Mouse (Mus musculus): Measurements from ENCODE around the gene Actn3.
"Not testable (repeated sequence)": the region's sequence is repeated elsewhere in the genome, so short reads cannot be mapped to it uniquely, and the experiment has no call there.

Actn3 gene

DNA sequence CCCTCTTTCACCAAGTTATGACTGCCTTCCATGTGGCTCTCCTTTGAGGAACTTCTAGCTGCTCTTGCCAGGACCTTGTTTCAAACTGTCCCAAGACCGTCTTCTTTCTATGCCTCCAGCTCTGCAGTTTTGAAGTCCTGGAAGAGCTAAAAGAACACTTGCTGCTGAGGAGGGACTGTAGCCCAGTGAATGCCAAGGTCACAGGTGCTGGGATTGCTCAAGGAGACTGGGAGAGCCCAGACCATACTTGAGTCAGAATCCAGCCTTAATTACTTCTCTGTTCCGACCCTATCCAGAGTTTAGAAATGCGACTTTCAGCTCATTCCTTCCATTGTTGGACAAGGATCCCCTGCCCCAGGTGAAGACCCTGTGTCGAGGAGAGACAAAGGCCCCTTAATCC, 21.8 kb downstream of the Actn3 start:
- DNase-seq, result no peak

DNA sequence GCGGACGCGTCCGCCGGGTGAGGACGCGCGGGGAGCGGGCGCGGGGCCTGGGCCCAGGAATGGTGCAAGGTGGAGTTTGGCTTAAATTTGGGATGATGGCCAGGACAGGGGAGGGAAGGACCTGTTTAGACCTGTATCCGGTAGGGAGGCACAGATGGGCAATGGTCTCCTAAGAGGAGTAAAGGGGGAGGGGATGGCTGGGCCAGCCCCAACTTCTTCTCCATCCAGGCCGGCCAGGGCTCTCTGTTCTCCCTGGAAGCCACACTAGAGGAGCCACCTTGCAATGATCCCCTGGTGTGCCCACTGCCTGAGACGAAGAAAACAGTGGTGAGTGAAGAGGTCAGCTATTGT, 22.3 kb downstream of the Actn3 start:
- no peak for DNase-seq

DNA sequence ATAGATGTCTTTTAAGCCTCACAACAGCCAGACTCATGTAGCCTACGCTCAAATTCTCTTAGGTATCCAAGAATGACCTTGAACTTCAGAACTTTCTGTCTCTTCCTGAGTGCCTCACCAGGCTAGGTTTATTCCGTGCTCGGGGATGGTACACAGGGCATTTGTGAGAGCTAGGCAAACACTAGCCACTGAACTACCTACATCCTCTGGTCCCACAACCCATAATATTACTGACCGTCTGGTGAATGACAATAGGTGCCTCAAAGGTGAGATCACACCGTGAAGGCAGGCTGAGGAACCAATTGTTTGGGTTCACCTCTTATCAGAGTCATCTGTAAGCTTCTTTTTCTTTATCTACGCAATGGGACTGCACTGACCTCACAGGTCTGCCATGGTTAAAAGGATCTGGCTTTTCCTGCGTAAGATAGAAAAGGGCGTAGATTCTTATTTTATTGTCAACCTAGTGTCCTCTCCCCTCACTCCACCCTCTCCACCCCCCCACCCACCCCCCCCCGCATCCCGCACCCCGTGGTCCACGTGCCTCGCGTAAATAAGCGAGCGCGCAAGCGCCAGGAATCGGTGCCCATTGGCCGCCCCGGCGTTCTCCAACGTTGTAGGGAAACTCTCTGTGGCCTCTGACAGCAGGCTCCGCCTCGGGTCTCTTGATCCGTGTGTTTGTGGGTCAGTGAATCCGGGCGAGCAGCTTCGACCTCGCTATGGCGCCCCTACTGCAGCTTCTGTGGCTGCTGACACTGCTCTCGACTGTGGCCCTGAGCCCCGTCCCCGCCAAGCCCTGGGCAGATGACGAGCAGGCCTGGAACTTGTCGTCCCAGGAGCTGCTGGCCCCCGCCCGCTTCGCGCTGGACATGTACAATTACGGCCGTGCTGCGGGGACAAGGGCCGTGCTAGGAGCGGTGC, 22.9 kb downstream of the Actn3 start, which contains the start of gene Ctsf:
TSS of gene Ctsf (plus strand) at position 579 of the 918 bp plus-strand sequence.
- DNase-seq, result peak; percentile 92

DNA sequence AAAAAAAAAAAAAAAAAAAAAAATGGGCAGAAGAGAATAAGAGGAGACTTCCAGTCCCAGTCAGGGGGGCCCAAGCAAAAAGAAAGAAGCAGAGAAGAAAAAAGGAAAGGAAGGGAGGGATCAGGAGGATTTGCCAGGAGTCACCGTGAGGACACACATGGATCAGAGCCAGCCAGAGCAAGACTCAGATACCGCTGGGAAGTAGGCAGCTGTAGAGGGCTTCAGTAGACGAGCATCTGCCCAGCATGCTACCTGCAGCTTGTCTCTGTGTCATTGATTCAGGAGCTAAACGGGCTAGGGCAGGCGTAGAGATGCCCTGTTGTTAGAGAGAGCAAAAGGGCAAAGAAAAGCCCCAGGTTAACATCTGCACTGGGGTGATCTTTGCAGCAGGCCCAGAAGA, 27.4 kb downstream of the Actn3 start:
- DNase-seq, result no peak

DNA sequence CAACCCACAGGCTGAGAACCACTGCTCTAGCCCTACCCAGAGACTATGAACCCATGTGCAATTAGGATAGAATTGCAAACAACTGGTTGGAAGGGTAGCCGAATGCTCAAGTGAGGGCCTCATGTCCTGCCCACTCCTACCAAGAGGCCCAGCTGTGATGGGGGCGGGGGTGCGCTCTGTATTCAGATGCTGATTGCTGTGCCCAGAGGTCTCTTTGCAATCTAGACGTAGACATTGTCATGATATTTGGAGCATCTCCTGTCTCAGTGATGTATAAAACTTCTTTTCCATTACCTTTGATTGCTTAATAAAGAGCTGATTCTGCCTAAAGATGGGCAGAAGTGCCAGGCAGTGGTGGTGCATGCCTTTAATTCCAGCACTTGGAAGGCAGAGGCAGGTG, 27.9 kb downstream of the Actn3 start:
- no peak for DNase-seq

DNA sequence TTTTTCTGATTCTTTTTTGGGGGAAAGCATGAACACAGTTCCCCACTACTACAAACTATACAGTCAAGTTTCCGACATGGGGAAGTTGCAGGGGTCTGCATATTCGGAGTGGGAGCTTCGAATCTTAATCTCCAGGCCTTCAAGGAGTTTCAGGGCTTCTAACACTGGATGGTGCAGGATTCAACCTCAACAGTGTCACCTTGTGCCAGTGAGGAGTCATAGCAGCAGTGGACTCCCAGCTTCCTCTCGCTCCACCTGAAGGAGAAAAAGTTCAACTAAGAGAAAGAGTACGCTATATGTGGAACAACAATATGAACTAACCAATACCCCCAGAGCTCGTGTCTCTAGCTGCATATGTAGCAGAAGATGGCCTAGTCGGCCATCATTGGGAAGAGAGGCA, 30.2 kb downstream of the Actn3 start:
- no peak for DNase-seq

DNA sequence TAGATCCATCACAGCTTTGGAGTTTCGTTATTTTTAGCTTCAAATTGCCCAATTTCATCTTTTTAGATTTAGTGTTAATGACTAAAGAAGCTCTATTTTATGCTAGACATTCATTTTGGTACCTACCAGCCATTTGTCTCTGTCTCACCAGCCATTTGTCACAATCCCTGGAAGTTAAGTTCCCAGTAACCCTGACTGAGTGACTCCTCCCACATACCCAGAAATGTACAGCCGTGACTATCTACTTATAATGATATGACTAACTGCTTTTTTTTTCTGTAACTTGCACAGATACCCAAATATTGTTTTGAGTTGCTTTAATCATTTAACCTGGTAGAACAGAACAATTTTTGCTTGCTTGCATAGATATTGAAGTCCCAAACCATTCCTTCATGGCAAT, 31.9 kb downstream of the Actn3 start:
- no peak for DNase-seq

DNA sequence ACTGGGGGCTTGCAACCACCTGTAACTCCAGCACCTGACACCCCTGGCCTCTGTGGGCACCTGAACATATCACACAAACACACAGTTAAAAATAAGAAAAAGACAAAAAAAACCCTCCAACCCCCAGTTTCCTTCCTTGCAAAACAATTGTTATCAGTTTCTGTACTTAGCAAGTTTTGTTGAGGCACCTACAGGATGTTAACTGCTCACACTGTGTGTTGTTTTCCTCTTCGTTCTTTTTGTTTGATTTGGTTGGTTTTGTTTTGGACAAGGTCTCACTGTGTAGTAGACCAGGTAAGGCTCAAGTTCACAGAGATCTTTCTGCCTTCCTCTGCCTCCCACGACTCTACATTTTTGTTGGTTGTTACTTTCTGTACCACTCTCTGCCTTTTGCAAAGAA, 35.1 kb downstream of the Actn3 start:
- DNase-seq, result no peak

DNA sequence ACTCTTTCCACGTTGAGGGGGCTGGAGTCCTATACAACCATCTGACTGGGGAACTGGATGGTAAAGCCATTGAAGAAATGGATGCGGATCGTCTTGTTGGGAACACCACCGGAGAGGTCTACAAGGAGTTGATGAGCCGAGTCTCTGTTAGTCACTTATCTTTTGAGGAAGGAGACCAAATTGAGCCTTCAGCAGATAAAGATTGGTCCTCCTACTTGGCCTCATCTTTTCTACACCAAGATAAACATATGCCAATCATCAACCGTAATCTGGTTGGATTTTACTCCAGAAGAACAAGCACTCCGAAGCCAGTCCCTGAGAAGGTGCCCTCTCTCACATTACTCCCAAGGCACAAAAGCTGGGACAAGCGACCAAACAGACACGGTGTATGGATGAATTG, 36.9 kb downstream of the Actn3 start:
- DNase-seq, result no peak

DNA sequence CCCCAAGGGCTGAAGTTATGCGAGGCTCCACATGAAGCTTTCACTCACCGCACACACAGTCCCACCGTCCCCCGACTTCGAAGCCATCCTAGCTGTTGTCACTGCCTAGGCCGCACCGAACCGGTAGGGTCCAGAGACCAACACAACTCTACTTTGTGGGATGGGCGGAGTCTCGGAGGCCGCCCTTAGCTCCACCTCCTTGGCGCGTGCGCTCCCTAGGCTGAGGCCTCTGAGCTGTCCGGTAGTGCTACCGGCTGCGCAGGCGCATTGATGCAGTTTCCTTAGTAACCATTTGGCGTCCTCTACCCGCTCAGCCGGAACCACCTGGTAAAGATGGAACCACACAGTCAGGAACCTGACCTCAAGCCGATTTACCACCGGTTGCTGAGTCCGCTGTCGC, 38.6 kb downstream of the Actn3 start, which contains the start of the genes Ccs and Ccdc87:
TSS of gene Ccs (minus strand) at position 184 of the 400 bp plus-strand sequence.
TSS of gene Ccdc87 (plus strand) at position 218 of the 400 bp plus-strand sequence.
- DNase-seq, result peak; percentile 97

DNA sequence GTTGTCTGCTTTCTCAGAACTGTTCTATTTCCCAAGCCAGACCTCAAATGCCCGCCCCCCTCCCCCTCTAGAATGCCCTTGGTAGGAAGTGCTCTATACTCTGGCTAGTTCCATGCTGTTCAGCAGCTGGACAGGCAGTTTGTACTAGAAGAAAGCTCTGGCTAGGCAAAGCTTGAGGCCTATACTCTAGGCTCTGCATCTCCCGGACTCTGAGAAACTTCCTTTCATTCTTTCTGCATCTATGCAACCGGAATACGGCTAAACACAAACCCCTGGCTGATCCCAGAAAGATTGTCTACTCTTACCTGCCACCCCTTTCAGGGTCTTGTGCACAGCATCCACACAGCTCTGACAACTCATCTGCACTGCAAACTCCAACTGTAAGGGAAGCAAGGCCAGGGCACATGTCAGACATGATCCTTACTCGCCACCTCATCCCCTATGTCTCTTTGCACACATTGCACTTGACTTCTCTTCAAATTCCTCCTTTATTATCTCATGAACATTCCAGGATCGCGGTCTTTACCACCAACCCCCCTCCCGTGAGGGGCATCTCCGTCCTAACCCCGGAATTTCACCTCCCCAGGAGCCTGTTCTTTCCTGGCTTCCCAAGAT, 39.1 kb downstream of the Actn3 start:
- DNase-seq, result no peak

DNA sequence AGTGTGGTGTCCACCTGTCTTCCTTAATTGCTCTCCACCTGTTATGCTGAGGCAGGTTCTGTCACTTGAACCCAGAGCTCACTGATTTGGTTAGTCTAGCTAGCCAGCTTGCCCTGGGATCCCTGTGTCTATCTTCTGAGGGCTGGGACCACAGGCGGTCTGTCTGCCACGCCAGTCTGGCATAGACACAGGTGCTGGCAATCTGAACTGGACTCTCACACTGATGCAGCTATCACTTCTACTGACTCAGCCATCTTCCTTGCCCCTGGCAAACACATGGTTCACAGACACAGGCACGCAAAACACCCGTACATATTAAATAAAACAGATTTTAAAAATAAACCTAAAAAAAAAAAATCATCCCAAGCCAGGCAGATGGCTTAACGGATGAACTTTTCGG, 40.7 kb downstream of the Actn3 start:
- DNase-seq, result no peak

DNA sequence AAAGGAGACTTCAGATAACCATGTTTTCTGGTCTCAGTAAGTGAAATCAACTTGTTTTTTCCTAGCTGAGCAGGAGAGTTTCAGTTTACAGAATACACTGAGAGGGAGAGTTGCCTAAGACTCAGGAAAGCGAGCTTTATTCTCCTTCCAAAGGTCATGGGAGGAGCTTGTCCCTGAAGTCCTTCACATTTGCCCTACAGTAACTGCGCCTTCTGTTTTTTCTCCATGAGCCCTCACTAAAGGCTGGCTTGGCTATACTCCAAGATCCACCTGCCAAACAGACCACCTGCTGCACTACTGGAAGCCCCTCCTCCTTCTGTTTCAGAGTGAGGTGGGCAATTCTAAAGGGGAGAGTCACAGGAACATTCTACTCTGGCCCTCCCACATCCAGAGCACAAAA, 41.6 kb downstream of the Actn3 start:
- no peak for DNase-seq

DNA sequence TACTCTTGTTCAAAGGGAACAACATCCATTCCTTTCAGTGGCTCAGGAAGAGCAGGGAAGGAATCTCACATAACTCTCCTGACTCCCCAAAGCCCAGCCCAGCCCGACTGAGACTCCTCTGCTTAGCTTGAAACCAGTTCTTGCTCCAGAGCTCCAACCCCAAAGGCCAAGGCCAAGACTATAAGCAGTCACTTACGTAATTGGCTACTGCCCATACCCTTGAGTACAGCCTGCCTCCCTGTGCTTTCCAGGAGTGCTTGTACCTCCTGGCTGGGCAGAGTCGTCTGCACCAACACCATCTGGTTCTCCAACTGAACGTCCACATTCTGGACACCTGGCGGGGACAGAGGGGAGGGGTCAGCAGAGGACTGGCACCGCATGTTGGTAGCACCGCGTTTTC, 43.7 kb downstream of the Actn3 start:
- DNase-seq, result no peak

DNA sequence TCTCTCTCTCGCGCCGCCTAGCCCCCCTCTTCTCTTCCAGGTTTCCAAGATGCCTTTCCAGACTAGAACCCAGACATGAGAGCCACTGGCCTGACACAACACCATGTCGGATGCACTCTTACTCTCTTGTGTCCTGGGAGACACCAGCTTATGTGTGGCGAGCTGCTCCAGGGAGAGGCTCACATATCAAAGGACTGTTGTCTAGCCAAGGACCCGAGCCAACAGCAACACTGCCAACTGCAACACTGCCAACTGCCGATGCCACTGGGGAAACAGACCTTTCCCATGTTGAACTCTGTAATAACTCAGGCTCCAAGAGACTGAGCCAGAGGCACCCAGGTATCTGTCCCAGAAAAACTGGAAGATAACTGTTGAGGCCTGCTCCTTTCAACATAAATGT, 48.6 kb downstream of the Actn3 start:
- DNase-seq, result peak; percentile 25

DNA sequence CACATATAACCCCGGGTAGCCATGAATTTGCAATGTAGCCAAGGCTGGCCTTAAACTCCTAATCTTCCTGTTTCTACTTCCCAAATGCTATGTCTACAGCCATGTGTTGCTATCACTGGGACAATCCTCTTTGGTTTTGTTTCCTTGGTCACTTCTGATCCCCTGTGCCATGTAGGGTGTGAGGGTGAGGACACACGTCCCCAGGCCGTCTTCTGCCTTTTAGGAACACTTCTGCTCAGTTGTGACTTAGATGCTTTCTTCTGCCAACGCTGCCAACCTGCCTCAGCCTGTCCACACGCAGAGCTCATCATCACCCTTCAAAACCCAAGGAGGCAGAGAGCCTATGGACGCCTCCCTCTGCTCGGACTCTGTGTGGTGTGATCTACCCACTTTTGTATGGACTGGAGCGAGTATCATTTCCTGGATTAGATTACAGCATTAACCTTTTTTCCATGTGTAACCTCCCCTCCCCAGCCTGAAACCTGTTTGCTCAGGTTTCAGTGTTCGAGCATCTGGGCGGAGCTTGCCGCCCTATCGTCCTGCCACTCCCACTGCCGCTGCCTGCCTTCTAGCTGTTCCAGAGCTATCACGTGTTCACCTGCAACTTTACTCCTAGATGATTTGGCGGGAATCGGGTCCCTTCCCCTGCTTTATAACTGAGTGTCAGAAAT, 49.1 kb downstream of the Actn3 start:
- no peak for DNase-seq

DNA sequence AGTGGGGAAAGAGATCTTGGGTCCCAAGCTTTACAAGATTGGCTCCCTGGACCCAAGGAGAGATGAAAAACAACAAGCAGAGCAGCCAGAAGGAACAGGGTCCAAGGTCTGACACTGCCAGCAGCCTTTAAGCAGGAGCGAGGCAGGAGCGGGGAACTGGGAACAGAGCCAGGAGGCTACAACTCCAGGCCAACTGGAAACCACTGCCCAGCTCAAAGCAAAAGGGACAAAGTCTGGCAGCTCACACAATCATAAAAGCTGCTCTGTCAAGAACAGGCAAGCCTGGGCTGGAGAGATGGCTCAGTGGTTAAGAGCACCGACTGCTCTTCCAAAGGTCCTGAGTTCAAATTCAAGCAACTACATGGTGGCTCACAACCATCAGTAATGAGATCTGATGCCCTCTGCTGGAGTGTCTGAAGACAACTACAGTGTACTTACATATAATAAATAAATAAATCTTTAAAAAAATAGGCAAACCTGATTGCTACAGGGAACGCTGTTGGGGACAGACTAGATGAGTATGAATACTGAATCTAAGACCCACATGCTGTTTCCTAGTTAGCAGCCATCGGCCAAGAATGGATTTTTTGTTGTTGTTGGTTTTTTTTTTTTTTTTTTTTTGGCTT, 56.9 kb downstream of the Actn3 start:
- peak; percentile 66 for DNase-seq

DNA sequence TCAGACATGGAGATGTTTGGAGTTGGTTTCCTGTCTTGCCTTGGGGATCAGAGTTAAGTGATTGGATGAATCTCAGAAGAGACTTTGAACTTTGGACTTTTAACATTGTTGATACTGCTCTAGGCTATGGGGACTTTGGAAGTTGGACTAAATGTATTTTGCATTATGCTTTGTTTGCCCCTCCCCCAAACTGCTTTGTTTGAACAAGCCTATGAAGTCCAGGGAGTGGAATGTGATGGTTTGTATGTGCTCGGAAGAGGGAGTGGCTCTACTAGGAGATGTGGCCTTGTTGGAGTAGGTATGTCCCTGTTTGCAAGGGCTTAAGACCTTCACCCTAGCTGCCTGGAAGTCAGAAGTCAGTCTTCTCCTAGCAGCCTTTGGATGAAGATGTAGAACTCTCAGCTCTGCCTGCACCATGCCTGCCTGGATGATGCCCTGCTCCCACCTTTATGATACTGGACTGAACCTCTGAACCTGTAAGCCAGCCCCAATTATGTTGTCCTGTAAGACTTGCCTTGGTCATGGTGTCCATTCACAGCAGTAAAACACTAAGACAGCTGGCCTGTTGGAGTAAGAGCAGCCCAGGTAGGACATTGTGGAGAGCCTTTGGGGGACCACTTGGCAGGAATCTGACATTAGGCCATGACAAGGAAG, 60.4 kb downstream of the Actn3 start:
- no peak for DNase-seq

DNA sequence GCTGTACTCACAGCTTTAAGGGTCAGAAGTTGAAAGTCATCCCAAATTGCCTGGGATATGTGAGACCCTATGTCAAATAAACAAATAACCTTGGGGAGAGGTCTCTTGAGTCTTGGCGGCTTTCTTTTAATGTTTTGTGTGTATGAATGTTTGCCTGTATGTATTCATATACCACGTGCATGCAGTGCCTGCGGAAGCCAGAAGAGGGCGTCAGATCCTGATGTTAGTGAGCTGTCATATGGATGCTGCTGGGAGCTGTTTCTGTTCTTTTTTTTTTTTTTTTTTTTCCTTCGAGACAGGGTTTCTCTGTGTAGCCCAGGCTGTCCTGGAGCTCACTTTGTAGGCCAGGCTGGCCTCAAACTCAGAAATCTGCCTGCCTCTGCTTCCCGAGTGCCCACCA, 64.7 kb downstream of the Actn3 start:
- DNase-seq, result no peak

DNA sequence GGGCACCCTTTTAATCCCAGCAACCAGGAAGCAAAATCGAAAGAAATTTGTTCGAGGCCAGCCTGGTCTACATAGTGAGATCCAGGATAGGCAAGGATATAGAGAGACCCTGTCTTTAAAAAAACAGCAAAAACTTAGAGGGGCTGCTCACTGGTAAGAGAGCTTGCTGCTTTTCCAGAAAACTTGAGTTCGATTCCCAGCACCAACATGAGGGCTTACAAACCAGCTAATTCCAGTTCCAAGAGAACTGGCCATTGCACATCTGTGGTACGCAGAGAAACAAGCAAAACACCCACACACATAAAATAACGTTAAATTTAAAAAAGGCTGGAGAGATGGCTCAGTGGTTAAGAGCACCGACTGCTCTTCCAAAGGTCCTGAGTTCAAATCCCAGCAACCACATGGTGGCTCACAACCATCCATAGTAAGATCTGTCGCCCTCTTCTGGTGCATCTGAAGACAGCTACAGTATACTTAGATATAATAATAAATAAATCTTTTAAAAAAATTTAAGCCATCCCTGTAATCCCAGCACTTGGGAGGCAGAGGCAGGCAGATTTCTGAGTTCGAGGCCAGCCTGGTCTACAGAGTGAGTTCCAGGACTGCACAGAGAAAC, 65.3 kb downstream of the Actn3 start:
- DNase-seq, result not testable (repeated sequence)

DNA sequence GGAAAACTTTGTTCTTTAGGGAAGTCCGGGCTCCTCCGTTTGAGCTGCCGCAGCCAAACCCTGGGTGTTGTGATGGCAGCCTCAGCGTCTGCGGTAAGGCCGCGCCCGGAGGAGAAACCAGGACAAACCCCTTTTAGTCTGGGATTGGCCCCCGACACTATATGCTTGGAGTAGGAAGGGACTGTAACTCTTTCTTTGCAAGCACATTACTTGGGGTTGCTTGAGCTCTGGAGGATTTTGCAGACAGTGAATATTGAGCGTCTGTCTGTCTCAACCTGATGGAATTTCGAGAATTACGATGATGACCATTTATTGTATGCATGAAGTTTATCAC, 65.8 kb downstream of the Actn3 start:
- no peak for DNase-seq
